Mouse (Mus musculus): ENCODE data around the gene Lmf2.

DNA sequence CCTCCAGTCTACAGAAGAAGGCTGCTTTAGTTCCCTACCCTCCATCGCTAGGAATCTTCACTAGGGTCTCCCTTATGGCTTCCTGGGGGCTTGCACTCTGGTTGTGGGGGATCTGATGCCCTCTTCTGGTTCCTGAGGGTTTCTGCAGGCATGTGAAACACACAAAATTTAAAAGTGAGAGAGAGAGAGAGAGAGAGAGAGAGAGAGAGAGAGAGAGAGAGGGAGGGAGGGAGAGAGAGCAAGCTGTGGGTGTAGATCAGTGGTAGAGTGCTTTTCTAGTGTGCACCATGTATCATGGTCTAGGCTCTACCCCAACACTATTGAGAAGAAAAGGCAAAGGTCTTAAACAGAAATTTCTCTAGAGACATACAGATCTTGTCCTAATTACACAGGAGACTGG, 13.8 kb downstream of the Lmf2 start:
- TF ChIP-seq CTCF (IDR thresholded peaks at IDR 0.05; ENCODE audit: extremely low read depth, insufficient read length, insufficient replicate concordance, low read depth, low read length) (no peak), POLR2A (IDR thresholded peaks at IDR 0.05; ENCODE audit: low read depth, low read length) (no peak)

Measured in small intestine, adult 2 months (tissue).